Mouse (Mus musculus) CH12.LX (cell line): ENCODE results near the gene Lpin1.

Experiments used
- CTCF ChIP-seq, 2 experiments: IDR thresholded peaks in 1 of 2; conservative IDR thresholded peaks in 1 of 2; 2 replicates each; pipeline ENCODE4 v1.5.1; 2011 to 2012; ENCODE audit warnings: low read depth in 2 of 2, low read length in 2 of 2, improper control_type of control experiment in 1 of 2, inconsistent platforms in 1 of 2, mild to moderate bottlenecking in 1 of 2, moderate library complexity in 1 of 2
- ETS1 ChIP-seq: conservative IDR thresholded peaks from 2 replicates; pipeline ENCODE4 v1.6.1; 2012; ENCODE audit warnings: low read depth, mild to moderate bottlenecking, inconsistent platforms, low read length, improper control_type of control experiment, moderate library complexity
- JUND ChIP-seq: conservative IDR thresholded peaks from 2 replicates; pipeline ENCODE4 v1.6.1; 2011; ENCODE audit warnings: low read depth, low read length, improper control_type of control experiment
- MAFK ChIP-seq: IDR thresholded peaks from 2 replicates; pipeline ENCODE4 v1.6.1; 2011; ENCODE audit warnings: low read length, improper control_type of control experiment; ENCODE audit not compliant: insufficient replicate concordance
- MAX ChIP-seq: IDR thresholded peaks from 2 replicates; pipeline ENCODE4 v1.6.1; 2011; ENCODE audit warnings: low read length, improper control_type of control experiment
- POLR2AphosphoS2 ChIP-seq: IDR thresholded peaks from 2 replicates; pipeline ENCODE4 v1.6.1; 2011; ENCODE audit warnings: low read depth, low read length, improper control_type of control experiment
- SMC3 ChIP-seq: IDR thresholded peaks from 2 replicates; pipeline ENCODE4 v1.6.1; 2011; ENCODE audit warnings: low read depth, low read length, improper control_type of control experiment
- TBP ChIP-seq: conservative IDR thresholded peaks from 2 replicates; pipeline ENCODE4 v1.6.1; 2011; ENCODE audit warnings: low read depth, low read length, improper control_type of control experiment
- USF2 ChIP-seq: conservative IDR thresholded peaks from 2 replicates; pipeline ENCODE4 v1.6.1; 2011; ENCODE audit warnings: low read depth, low read length, improper control_type of control experiment
- ZC3H11A ChIP-seq: IDR thresholded peaks from 2 replicates; pipeline ENCODE4 v1.6.1; 2012; ENCODE audit warnings: low read depth, mild to moderate bottlenecking, inconsistent platforms, low read length, improper control_type of control experiment

GRCm38 (mm10) chr12:16655604-16656003, 44.8 kb upstream of the Lpin1 start:
- TF ChIP-seq POLR2AphosphoS2 (no peak), JUND (no peak), ZC3H11A (no peak), SMC3 (no peak), TBP (no peak), CTCF (conservative IDR thresholded peaks at IDR 0.05 in 1 of 2, IDR thresholded peaks at IDR 0.05 in 1 of 2; ENCODE audit: low read depth in 2 of 2, low read length in 2 of 2) (no peak), ETS1 (no peak), MAX (no peak), USF2 (no peak), MAFK (no peak)
